Mouse (Mus musculus) liver, embryonic 16.5 days (tissue): ENCODE measurements at regions not wholly inside any gene's neighbourhood (a gene's known extent, or its start where the extent isn't known, plus 50 kb on each side); places are given as distances from the start of the nearest gene placed in this dataset.
A peak's percentile ranks its signal among the peaks of the same experiment; 100 is the strongest.

Experiments used
- ATAC-seq: fragments of 200-750 bp; cut with Nextera tagmentation; 2 replicates; pipeline ENCODE4 v1.8.0; 2017; ENCODE audit warnings: low read depth, mild to moderate bottlenecking, moderate number of reproducible peaks, moderate library complexity
- H3K27ac ChIP-seq: fragments of 300-500 bp; sonication (generic); 2 replicates; pipeline ENCODE4 v1.5.1; 2014; ENCODE audit warnings: mild to moderate bottlenecking, low read length
- H3K27me3 ChIP-seq: fragments of 300-500 bp; sonication (generic); 2 replicates; pipeline ENCODE4 v1.6.1; 2014; ENCODE audit warnings: low read depth, low read length, mixed read lengths; ENCODE audit not compliant: control insufficient read depth, insufficient read depth
- H3K36me3 ChIP-seq: fragments of 300-500 bp; sonication (generic); 2 replicates; pipeline ENCODE4 v1.6.1; 2014; ENCODE audit warnings: mild to moderate bottlenecking; ENCODE audit not compliant: control insufficient read depth, insufficient read depth
- H3K4me1 ChIP-seq: fragments of 300-500 bp; sonication (generic); 2 replicates; pipeline ENCODE4 v1.6.1; 2014; ENCODE audit warnings: low read depth, low read length, mixed read lengths; ENCODE audit not compliant: control insufficient read depth
- H3K4me2 ChIP-seq: fragments of 300-500 bp; sonication (generic); 2 replicates; pipeline ENCODE4 v1.6.1; 2014; ENCODE audit warnings: low read depth, low read length, mixed read lengths
- H3K4me3 ChIP-seq: fragments of 300-500 bp; sonication (generic); 2 replicates; pipeline ENCODE4 v1.5.1; 2014; ENCODE audit warnings: low read depth, mild to moderate bottlenecking, low read length
- H3K9ac ChIP-seq: fragments of 300-500 bp; sonication (generic); 2 replicates; pipeline ENCODE4 v1.6.1; 2014; ENCODE audit warnings: low read depth, low read length
- H3K9me3 ChIP-seq: fragments of 300-500 bp; sonication (generic); replicated peaks from 2 replicates; pipeline ENCODE4 v1.6.1; 2016; ENCODE audit warnings: low read length; ENCODE audit not compliant: control insufficient read depth
- WGBS: fragments of 180-500 bp; shearing (Covaris S2); extraction: QIAGEN DNeasy Blood & Tissue Kit; methylation state at CpG from one replicate; pipeline ENCODE4 v1.1.7; 2014; ENCODE audit not compliant: insufficient replicate concordance; 5-methylcytosine and 5-hydroxymethylcytosine counted together

DNA sequence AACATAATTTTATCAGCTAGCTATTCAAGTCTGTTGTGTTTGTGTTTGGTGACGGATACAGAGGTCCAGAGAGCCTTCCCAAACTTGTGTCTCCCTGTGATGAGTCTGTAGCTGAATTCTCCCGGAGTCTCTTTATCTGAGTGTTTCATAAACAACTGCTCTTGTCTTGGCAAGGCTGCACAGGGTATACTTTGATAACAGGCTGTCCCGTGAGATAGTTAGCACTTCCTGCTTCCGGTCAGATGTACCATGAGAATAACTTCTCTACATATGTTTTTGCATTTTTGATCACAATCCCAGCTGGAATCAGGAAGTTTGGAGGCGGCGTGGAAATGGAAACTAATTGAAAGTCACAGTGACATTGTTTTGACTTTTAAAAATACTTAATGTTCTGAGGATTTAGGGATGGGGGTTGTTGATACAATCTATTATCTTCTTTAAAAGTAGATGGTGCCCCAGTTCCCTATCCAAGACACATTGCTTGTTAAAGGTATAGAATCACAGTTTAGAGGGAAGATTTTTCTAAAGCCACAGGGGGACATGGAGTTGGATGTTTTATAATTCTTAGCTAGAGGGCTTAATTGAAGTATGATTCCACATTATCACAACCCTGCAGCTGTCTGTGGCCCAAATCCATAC, 257.9 kb downstream of the Gm10295 start:
- H3K36me3 ChIP-seq: no peaks in the 10 kb centered on the region
- no peaks in the 10 kb centered on the region for H3K27me3 ChIP-seq
- H3K4me3 ChIP-seq: no peak overlapping the region
- peak overlapping the region; percentile 50 for H3K27ac ChIP-seq
- H3K9ac ChIP-seq: no peak overlapping the region
- no peaks in the 10 kb centered on the region for H3K9me3 ChIP-seq
- H3K4me1 ChIP-seq: no peaks in the 10 kb centered on the region; the same call in 1 of the 2 replicates
- ATAC-seq: peak; percentile 83
- H3K4me2 ChIP-seq: no peak overlapping the region
- WGBS: 31% methylated on average over 6 of the region's 6 CpGs

DNA sequence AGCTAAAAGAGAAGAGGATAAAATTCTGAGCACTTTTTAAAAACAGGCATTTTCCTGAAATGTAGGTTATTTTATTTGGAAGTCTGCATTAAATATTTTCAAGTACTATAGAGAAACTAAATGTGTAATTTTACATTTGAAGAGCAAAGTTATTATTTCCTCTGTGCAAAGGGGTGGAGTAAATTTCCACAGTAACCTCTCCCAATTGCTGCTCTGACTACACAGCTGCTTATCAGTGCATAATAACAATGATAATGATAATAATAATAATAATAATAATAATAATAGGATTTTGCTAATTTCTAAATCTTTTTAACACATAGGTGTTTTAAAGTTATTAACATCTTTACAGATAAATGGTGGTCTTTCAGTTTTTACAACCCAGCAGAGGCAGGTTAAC, 258.5 kb downstream of the Gm10295 start:
- no peak overlapping the region for H3K9ac ChIP-seq
- no peaks in the 10 kb centered on the region for H3K27me3 ChIP-seq
- H3K9me3 ChIP-seq: no peaks in the 10 kb centered on the region
- no peaks in the 10 kb centered on the region for H3K36me3 ChIP-seq
- no peak overlapping the region for H3K4me3 ChIP-seq
- ATAC-seq: no peak
- no peaks in the 10 kb centered on the region; the same call in 1 of the 2 replicates for H3K4me1 ChIP-seq
- H3K27ac ChIP-seq: no peak overlapping the region
- H3K4me2 ChIP-seq: no peak overlapping the region

DNA sequence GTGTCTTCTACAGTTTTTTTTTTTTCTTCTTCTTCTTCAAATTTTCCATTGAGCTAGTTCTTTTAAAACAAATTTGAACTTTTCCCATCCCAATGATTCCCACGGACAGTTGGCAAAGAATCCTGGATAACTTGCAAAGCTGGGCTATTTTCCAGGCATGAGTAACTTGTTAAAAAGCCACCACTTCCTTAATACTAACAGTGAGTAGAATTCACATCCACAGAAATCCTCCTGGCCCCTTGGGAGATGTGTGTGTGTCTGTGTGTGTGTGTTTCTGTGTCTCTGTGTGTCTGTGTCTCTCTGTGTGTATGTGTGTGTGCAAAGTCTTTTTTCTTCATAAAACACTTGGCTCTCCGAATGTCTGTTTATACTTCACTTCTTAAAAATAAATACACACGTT, 259.0 kb downstream of the Gm10295 start:
- Histone ChIP-seq H3K4me3 (no peak overlapping the region), H3K36me3 (no peaks in the 10 kb centered on the region), H3K9ac (no peak overlapping the region), H3K9me3 (no peaks in the 10 kb centered on the region), H3K4me2 (no peak overlapping the region), H3K27me3 (no peaks in the 10 kb centered on the region), H3K27ac (no peak overlapping the region), H3K4me1 (no peaks in the 10 kb centered on the region; the same call in 1 of the 2 replicates)
- WGBS: 36% methylated on average over 3 of the region's 3 CpGs
- ATAC-seq: no peak

DNA sequence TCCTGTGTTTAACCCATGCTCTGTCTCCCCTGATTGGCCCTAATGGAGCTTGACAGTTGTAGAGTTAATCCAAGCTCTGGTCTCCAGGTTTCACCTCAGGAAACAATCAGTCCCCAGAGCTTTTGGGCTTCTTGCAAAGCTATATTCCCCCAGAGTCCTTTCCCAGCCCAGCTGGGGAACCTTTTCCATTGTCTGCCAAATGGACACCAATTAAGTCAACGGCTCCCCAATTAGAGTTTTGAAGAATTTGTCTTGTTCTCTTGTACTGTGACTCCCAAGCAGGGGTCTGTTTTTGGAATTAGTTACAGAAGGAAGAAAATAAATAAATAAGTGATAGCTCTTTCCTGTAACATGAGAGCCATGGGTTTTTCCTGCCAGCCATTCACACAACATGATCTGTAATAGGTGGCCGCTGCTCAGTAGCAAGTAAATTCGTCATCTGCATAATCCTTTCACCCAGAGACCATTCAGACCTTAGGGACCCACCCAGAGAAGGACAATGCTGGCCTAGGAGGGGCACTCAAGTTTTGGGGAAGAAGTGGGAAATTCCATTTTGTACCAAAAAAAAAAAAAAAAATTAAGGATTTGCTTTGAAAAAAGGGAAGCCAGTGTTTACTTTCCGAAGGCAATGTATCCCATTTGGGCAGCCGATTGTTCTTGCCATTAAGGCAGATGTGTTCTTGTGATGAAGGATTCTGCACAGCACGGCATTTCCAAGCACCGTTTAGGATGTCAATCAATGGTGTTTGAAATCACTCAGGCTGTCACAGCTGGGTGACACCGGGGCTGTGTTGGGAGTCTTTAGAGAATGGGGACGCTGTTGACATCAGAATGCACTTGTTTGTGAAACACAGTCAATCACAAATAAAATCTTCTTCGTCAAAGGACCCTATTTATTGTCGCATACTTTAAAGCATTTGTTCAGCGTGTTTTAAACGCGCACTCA, 286.6 kb downstream of the Gm10295 start:
- Histone ChIP-seq H3K4me1 (no peaks in the 10 kb centered on the region), H3K27ac (no peak overlapping the region), H3K36me3 (no peaks in the 10 kb centered on the region), H3K9ac (no peak overlapping the region), H3K4me2 (no peak overlapping the region), H3K27me3 (no peaks in the 10 kb centered on the region), H3K4me3 (no peak overlapping the region), H3K9me3 (no peaks in the 10 kb centered on the region)
- no peak for ATAC-seq
- WGBS: 29% methylated on average over 14 of the region's 14 CpGs

DNA sequence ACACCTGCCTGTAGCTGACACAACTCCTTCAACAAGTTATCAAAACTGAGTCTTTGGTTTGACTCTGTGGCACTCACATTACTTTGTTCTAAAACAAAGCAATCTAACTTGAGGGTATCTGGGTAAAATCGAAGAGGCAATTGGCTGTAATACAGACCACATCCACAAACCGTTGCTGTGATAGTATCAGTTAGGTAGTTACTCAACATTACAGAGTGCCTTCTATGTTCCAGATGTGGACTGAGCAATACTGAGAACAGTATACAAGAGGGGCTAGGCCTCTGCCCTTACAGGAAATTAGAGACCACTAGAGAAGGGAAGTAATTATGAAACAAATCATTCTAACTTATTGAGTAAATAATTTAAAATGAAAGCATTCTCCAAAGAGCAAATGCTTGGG, 300.5 kb downstream of the Gm10295 start:
- Histone ChIP-seq H3K4me2 (no peak overlapping the region), H3K36me3 (no peaks in the 10 kb centered on the region), H3K27ac (no peak overlapping the region), H3K27me3 (no peaks in the 10 kb centered on the region), H3K9me3 (no peaks in the 10 kb centered on the region), H3K9ac (no peak overlapping the region), H3K4me3 (no peak overlapping the region), H3K4me1 (no peaks in the 10 kb centered on the region)
- WGBS: 44% methylated on average over 2 of the region's 2 CpGs
- ATAC-seq: no peak

DNA sequence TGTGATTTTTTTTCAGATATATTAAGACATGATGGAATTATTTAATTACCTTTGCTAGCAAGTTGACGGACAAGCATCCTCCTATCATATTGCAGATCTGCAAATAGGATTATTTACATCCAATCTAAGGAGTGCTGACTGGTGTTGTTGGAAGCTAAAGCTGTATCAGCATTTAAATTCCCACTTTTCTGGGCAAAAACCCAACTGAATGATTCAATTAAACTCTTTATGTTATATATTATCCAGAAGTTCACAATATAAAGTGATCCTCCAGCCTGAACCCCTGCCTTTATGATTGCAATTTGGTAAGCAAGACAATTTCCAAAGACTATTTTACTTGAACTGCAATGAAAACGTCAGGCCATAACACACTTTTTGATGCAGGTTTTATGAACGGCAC, 304.1 kb downstream of the Gm10295 start:
- H3K27me3 ChIP-seq: no peaks in the 10 kb centered on the region
- H3K36me3 ChIP-seq: no peaks in the 10 kb centered on the region
- no peaks in the 10 kb centered on the region for H3K4me1 ChIP-seq
- ATAC-seq: no peak
- H3K4me3 ChIP-seq: no peak overlapping the region
- H3K27ac ChIP-seq: no peak overlapping the region
- 71% methylated on average over 3 of the region's 3 CpGs for WGBS
- H3K4me2 ChIP-seq: no peak overlapping the region
- no peaks in the 10 kb centered on the region for H3K9me3 ChIP-seq
- H3K9ac ChIP-seq: no peak overlapping the region

DNA sequence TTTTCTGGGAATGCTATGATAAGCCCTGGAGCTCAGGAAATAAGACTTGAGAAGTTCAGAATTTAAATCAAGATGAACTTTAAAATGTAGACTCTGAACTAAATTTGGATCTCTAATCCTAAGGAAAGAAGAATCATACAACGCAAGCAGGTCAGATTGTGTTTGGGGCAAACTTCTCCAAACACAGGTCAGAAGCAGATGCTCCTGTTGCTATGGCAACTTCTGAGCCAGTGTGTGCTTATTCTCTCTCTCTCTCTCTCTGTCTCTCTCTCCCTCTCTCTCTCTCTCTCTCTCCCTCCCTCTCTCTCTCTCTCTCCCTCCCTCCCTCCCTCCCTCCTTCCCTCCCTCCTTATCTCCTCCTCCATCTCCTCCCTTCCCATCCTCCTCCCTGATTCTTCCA, 304.7 kb downstream of the Gm10295 start:
- 56% methylated on average over 1 of the region's 1 CpGs for WGBS
- Histone ChIP-seq H3K4me2 (no peak overlapping the region), H3K27me3 (no peaks in the 10 kb centered on the region), H3K36me3 (no peaks in the 10 kb centered on the region), H3K4me1 (no peaks in the 10 kb centered on the region), H3K27ac (no peak overlapping the region), H3K4me3 (no peak overlapping the region), H3K9me3 (no peaks in the 10 kb centered on the region), H3K9ac (no peak overlapping the region)
- no peak for ATAC-seq

DNA sequence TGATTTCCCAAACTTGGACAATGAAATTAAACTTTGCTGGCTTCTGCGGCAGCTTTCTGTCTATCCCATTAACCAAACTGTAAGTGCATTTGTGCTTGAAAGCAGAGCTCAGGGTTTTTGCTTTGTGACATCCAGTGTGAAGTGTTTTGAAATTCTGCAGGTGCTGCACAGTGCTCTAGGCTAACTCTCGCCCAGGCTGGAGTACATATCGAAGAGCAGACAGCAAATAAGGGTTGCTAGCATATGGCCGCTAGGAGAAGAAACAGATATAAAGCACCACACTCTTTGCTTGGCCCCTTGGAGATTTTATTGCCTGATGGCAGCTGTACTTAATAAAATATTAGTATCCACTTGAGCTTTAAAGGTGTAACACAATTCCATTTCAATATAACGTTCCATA, 307.5 kb downstream of the Gm10295 start:
- no peak for ATAC-seq
- no peaks in the 10 kb centered on the region for H3K27me3 ChIP-seq
- H3K9me3 ChIP-seq: no peaks in the 10 kb centered on the region
- H3K9ac ChIP-seq: no peak overlapping the region
- H3K4me3 ChIP-seq: no peak overlapping the region
- no peak overlapping the region for H3K27ac ChIP-seq
- H3K4me1 ChIP-seq: no peaks in the 10 kb centered on the region
- H3K4me2 ChIP-seq: no peak overlapping the region
- WGBS: 74% methylated on average over 5 of the region's 5 CpGs
- H3K36me3 ChIP-seq: no peaks in the 10 kb centered on the region

DNA sequence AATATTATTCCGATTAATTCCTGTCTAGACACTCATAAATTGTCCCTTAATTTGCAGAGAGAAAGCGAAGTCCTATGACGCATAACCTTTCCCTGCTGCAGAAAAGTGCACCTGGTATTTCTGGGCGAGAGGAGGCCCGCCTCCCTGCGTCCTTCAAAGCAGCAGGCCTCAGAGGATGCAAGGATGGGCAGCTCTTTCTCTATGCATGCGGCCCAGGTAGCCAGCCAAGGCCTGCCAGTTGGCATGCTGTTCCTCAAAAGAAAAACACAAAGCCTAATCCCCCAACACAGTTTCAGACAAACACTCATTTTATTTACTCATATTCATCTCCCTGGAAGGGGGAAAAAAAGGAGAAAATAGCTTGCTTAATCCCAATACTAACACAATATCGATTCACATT, 308.2 kb downstream of the Gm10295 start:
- H3K9me3 ChIP-seq: no peaks in the 10 kb centered on the region
- no peak overlapping the region for H3K4me3 ChIP-seq
- H3K36me3 ChIP-seq: no peaks in the 10 kb centered on the region
- H3K27ac ChIP-seq: no peak overlapping the region
- H3K27me3 ChIP-seq: no peaks in the 10 kb centered on the region
- H3K4me1 ChIP-seq: no peaks in the 10 kb centered on the region
- H3K9ac ChIP-seq: no peak overlapping the region
- no peak overlapping the region for H3K4me2 ChIP-seq
- ATAC-seq: no peak
- WGBS: 62% methylated on average over 8 of the region's 8 CpGs
